Mouse (Mus musculus) ES-E14 (cell line): ENCODE measurements around the gene Fbxw8.

Experiments used
- CHD2 ChIP-seq: IDR thresholded peaks from 2 replicates; pipeline ENCODE4 v1.6.1; 2014; ENCODE audit warnings: mild to moderate bottlenecking, low read depth, low read length, inconsistent platforms
- HCFC1 ChIP-seq: IDR thresholded peaks from 2 replicates; pipeline ENCODE4 v1.6.1; 2012; ENCODE audit warnings: low read length, inconsistent platforms, borderline replicate concordance; ENCODE audit not compliant: insufficient read depth
- ZC3H11A ChIP-seq: IDR thresholded peaks from 2 replicates; pipeline ENCODE4 v1.6.1; 2012; ENCODE audit warnings: low read depth, mild to moderate bottlenecking, inconsistent platforms, low read length, borderline replicate concordance
- ZNF384 ChIP-seq: IDR thresholded peaks from 2 replicates; pipeline ENCODE4 v1.6.1; 2012; ENCODE audit warnings: low read depth, low read length, inconsistent platforms

DNA sequence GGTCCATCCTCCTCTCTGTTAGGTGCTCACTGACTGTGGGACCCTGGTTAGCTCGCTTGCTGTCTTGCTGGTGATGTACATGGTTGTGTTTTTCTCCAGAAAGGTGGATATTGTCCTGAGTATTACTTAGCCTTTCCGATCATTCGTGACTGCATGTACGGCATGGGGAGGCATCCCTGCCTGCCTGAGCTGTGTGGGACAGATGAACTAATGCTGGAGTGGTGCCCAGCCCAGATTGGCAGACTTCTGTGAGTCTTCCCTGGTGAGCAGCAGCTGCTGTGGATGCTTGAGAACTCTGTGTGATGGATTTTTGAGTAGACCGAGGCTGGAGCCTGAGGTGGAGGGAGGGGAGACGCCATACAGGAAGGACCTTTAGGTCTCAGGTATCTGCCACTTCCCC, 110.4 kb downstream of the Fbxw8 start:
- TF ChIP-seq CHD2 (no peak), ZNF384 (no peak), HCFC1 (no peak), ZC3H11A (no peak)
